Mouse (Mus musculus) adrenal gland, adult 8-10 months (tissue): ENCODE data around the gene Pik3r4. TPM values are rescaled to one million over a fixed set of nuclear protein-coding genes. Genes with fewer than 3 reads are reported as not detected.

Experiments used
- DNase-seq: peaks from one replicate; pipeline ENCODE4 v3.0.0; 2022
- total RNA-seq, 4 experiments: library from RNA; stranded (reverse); gene quantifications; 2 replicates each; pipeline ENCODE4 v1.2.4; 2022

Pik3r4 gene
- total RNA-seq, 4 experiments from 2014 or later: 39.9 to 48.7 (median 45.2) TPM

GRCm38 (mm10) chr9:105697764-105698396, 55.1 kb downstream of the Pik3r4 start:
- DNase-seq: no peak

DNA sequence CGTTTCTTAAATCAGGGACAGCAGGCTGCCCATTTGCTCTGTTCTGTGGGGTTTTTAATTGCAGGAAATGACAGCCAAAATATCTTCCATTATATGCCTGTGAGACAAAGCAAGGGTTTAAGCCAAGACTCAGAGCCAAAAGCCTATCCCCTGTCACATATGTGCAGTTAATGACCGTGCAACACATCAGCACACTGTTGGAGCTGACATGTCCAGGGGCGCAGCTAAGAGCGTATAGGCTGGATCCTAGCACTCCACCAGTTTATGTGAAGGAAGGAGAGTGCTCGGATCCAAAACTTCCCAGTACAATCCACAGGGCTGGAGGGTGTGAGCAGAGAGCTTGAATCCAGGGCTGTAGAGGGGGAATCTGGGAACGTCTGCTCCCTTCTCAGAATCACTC, 57.9 kb downstream of the Pik3r4 start:
- no peak for DNase-seq

GRCm38 (mm10) chr9:105701966-105702365, 59.2 kb downstream of the Pik3r4 start:
- no peak for DNase-seq

GRCm38 (mm10) chr9:105704226-105704932, 61.6 kb downstream of the Pik3r4 start:
- no peak for DNase-seq

DNA sequence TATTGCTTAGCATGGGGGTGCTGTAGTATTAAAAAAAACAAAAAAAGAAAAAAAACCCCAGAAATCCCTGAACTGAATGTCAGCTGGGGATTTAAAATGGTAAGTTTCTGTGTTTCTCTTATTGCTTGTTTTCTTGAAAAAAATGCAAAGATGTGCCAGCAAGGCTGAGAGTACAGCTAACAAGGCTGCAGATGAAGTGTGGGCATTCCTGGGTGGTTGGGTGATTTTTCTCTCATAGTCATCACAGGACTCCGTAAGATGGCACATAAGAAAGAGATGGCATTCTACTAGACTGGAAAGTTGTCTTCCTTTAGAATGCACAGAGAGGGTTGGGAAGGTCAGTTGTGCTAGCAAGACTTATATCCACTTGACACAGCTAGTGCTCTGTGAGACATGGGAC, 62.2 kb downstream of the Pik3r4 start:
- DNase-seq: no peak

DNA sequence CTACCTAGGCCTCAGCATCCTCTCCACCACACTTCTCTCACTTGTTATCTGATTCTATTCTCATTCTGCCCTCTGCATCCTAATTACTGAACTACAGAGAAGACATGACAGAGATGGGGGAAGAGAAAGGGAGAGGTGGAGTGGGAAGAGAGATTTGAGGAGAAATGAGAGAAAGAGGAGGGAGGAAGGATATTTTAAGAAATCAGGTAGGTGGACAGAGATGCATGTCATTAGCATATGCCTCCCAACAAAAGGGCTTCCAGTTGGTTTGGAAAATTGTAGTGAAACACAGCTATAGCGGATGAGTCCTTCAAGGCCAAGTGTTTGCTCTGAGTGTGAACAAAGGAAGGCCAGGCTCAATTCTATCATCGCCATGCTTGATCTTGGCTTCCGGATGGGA, 69.3 kb downstream of the Pik3r4 start:
- DNase-seq: no peak

GRCm38 (mm10) chr9:105719367-105719766, 76.6 kb downstream of the Pik3r4 start:
- DNase-seq: no peak

DNA sequence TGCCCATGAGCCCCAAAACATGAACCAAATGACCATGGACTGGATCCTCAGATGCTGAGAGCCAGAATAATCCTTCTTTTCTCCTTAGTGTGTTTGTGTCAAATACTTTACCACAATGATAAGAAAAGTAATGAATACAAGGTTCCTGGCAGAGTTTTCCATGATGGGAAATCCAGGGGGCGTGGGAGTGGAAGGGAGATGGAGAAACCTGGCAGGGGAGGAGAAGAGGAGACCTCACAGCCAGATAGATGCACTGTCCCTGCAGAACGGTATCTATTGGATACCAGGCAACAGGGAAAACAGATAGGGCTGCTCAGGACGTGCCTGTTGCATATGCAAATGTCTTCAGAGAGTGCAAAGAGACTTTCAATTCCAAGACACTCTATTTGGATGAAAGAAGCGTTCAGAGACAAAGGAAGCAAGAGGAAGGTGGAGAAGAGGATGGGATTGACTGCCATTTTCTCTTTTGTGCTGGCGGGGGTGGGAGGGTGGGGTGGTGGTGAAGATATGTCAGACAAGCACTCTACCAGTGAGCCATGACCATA, 77.1 kb downstream of the Pik3r4 start:
- no peak for DNase-seq

DNA sequence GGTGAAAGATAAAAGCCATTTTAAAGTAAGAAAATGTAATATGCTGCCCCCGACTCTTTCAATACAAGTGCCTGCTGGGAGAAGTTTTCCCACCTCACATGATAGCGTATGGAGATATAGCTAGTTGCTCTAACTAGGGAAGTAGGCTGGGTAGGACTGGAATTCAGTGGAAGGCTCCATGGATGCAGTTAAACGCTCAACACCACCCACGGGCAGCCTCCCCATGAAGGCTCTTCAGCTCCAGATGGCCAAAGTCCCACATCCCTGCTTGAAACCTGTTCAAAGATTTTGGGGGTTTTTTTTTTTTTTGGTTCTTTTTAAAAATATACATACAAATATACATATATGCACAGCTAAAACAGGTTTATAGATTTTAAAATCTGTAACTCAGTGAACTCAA, 77.7 kb downstream of the Pik3r4 start:
- no peak for DNase-seq

- no peak for DNase-seq
Measured at GRCm38 (mm10) chr9:105731976-105732375, 89.2 kb downstream of the Pik3r4 start.

DNA sequence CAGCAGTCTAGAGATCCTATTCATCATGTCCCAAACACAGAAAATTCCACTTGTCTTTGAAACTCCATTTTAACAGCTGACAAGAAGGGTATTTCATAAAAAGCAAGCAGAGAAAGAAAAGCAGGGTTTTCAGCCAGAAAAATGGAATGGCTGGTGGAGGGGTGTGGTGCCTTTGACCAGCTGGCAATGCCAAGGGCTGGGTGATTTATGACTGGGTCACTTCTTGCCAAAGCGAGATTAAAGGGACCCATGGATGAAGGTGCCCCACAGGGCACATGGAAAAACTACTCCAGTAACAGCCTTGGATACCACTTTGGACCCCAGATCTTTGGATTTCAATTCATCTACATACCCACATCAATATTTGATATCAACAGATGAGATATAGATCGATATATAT, 91.9 kb downstream of the Pik3r4 start:
- DNase-seq: peak; percentile 12

- DNase-seq: no peak
Measured at GRCm38 (mm10) chr9:105735195-105735594, 92.4 kb downstream of the Pik3r4 start.

Other genes with a start within 250 kb of the Pik3r4 start
- gene Aste1, start 247.6 kb upstream of the Pik3r4 start, total RNA-seq: 10 to 100 TPM; 10.0 to 14.0 (median 10.4) TPM
- gene Nek11, start 247.5 kb upstream of the Pik3r4 start, total RNA-seq: under 1 TPM in 3 of 4 experiments, not detected in 1; 0.24 to 0.87 (median 0.77) TPM
- 10 to 100 TPM; 71.0 to 90.9 (median 89.5) TPM for gene Atp2c1, start 115.7 kb upstream of the Pik3r4 start, total RNA-seq
- 1 to 10 TPM in 3 of 4 experiments, under 1 TPM in 1; 0.80 to 2.6 (median 1.6) TPM for gene Col6a6, start 185.2 kb downstream of the Pik3r4 start, total RNA-seq